Mouse (Mus musculus) liver, embryonic 11.5 days (tissue): ENCODE results near the gene Zfp710. TPM values are rescaled to one million over a fixed set of nuclear protein-coding genes. Genes with fewer than 3 reads are reported as not detected.
A peak's percentile ranks its signal among the peaks of the same experiment; 100 is the strongest.

Experiments
- ATAC-seq: fragments of 200-750 bp; cut with Nextera tagmentation; replicated peaks from 2 replicates; pipeline ENCODE4 v1.8.0; 2017; ENCODE audit warnings: moderate number of reproducible peaks, mild to moderate bottlenecking, moderate TSS enrichment, moderate library complexity; ENCODE audit not compliant: low FRiP score
- DNase-seq: peaks from one replicate; pipeline ENCODE4 v3.0.0-alpha.2; 2017; ENCODE audit warnings: low spot score
- H3K27ac ChIP-seq: fragments of 300-500 bp; sonication (generic); 2 replicates; pipeline ENCODE4 v1.5.1; 2014; ENCODE audit warnings: mild to moderate bottlenecking, low read depth, low read length, control low read depth
- H3K27me3 ChIP-seq: fragments of 300-500 bp; sonication (generic); replicated peaks from 2 replicates; pipeline ENCODE4 v1.6.1; 2014; ENCODE audit warnings: low read length, mixed read lengths; ENCODE audit not compliant: control insufficient read depth, insufficient read depth
- H3K36me3 ChIP-seq: fragments of 300-500 bp; sonication (generic); 2 replicates; pipeline ENCODE4 v1.6.1; 2014; ENCODE audit warnings: mild to moderate bottlenecking, low read length, moderate library complexity, mixed read lengths; ENCODE audit not compliant: control insufficient read depth, insufficient read depth
- H3K4me1 ChIP-seq: fragments of 300-500 bp; sonication (generic); replicated peaks from 2 replicates; pipeline ENCODE4 v1.6.1; 2014; ENCODE audit warnings: low read length, mixed read lengths; ENCODE audit not compliant: control insufficient read depth, insufficient read depth
- H3K4me2 ChIP-seq: fragments of 300-500 bp; sonication (generic); 2 replicates; pipeline ENCODE4 v1.6.1; 2014; ENCODE audit warnings: mild to moderate bottlenecking, control low read depth, moderate library complexity
- H3K4me3 ChIP-seq: fragments of 300-500 bp; sonication (generic); 2 replicates; pipeline ENCODE4 v1.5.1; 2014; ENCODE audit warnings: low read depth, low read length, control low read depth
- H3K9ac ChIP-seq: fragments of 300-500 bp; sonication (generic); 2 replicates; pipeline ENCODE4 v1.6.1; 2014; ENCODE audit warnings: low read depth, low read length, control low read depth
- H3K9me3 ChIP-seq: fragments of 300-500 bp; sonication (generic); 2 replicates; pipeline ENCODE4 v1.6.1; 2016; ENCODE audit warnings: low read length, inconsistent platforms, mixed read lengths; ENCODE audit not compliant: control insufficient read depth
- WGBS: fragments of 180-500 bp; shearing (Covaris S2); extraction: QIAGEN DNeasy Blood & Tissue Kit; methylation state at CpG from one replicate; pipeline ENCODE4 v1.1.7; 2014; 5-methylcytosine and 5-hydroxymethylcytosine counted together
- polyA plus RNA-seq: library from polyadenylated mRNA; unstranded; fragments of >200 nt; fragmentation: Nextera tagmentation; extraction: Ambion mirVana; gene quantifications from 2 replicates; pipeline ENCODE4 v1.2.1, GENCODE M21; 2014

Zfp710 gene
- polyA plus RNA-seq, 1 experiment from 2014 or later, result 11.8 TPM

GRCm38 (mm10) chr7:80004776-80005554, 19.6 kb upstream of the Zfp710 start:
- H3K4me1 ChIP-seq, result no peaks in the 10 kb centered on the region
- ATAC-seq (no peak), DNase-seq (no peak)
- H3K9ac ChIP-seq, result no peak overlapping the region
- H3K4me3 ChIP-seq, result no peak overlapping the region
- 67% methylated on average over 18 of the region's 20 CpGs for WGBS
- H3K4me2 ChIP-seq, result no peak overlapping the region
- no peaks in the 10 kb centered on the region for H3K36me3 ChIP-seq
- no peaks in the 10 kb centered on the region for H3K9me3 ChIP-seq
- H3K27ac ChIP-seq, result no peak overlapping the region
- H3K27me3 ChIP-seq, result no peaks in the 10 kb centered on the region

- Histone ChIP-seq H3K36me3 (no peaks in the 10 kb centered on the region), H3K4me1 (no peaks in the 10 kb centered on the region; the same call in 1 of the 2 replicates), H3K27ac (no peak overlapping the region), H3K4me2 (no peak overlapping the region), H3K9ac (no peak overlapping the region), H3K4me3 (no peak overlapping the region), H3K9me3 (no peaks in the 10 kb centered on the region), H3K27me3 (no peaks in the 10 kb centered on the region)
- ATAC-seq (no peak), DNase-seq (no peak)
- 68% methylated on average over 5 of the region's 5 CpGs for WGBS
Measured at GRCm38 (mm10) chr7:80010680-80011079, 13.9 kb upstream of the Zfp710 start.

GRCm38 (mm10) chr7:80011470-80011869, 13.1 kb upstream of the Zfp710 start:
- 35% methylated on average over 2 of the region's 2 CpGs for WGBS
- Histone ChIP-seq H3K4me1 (no peaks in the 10 kb centered on the region; the same call in 1 of the 2 replicates), H3K36me3 (no peaks in the 10 kb centered on the region), H3K9ac (no peak overlapping the region), H3K9me3 (no peaks in the 10 kb centered on the region), H3K27me3 (no peaks in the 10 kb centered on the region), H3K27ac (no peak overlapping the region), H3K4me3 (no peak overlapping the region), H3K4me2 (no peak overlapping the region)
- DNase-seq (no peak), ATAC-seq (no peak)

- no peak overlapping the region for H3K27ac ChIP-seq
- no peak overlapping the region for H3K4me3 ChIP-seq
- no peak overlapping the region for H3K4me2 ChIP-seq
- H3K9me3 ChIP-seq, result no peaks in the 10 kb centered on the region
- no peaks in the 10 kb centered on the region for H3K36me3 ChIP-seq
- no peak overlapping the region for H3K9ac ChIP-seq
- H3K4me1 ChIP-seq, result no peaks in the 10 kb centered on the region; the same call in 1 of the 2 replicates
- DNase-seq (no peak), ATAC-seq (no peak)
- no peaks in the 10 kb centered on the region for H3K27me3 ChIP-seq
- WGBS, result 42% methylated on average over 7 of the region's 7 CpGs
Measured at GRCm38 (mm10) chr7:80013884-80014550, 10.6 kb upstream of the Zfp710 start.

- WGBS, result 71% methylated on average over 21 of the region's 21 CpGs
Measured at GRCm38 (mm10) chr7:80014826-80015755, 9.5 kb upstream of the Zfp710 start.

GRCm38 (mm10) chr7:80018506-80019452, 5.8 kb upstream of the Zfp710 start:
- H3K4me1 ChIP-seq, result peaks cover 3% of the 10 kb centered on the region; the same call in 1 of the 2 replicates
- DNase-seq (no peak), ATAC-seq (no peak)
- H3K27ac ChIP-seq, result no peak overlapping the region; the same call in 1 of the 2 replicates
- H3K36me3 ChIP-seq, result no peaks in the 10 kb centered on the region
- 66% methylated on average over 16 of the region's 17 CpGs for WGBS
- H3K9ac ChIP-seq, result no peak overlapping the region
- H3K4me3 ChIP-seq, result no peak overlapping the region
- H3K9me3 ChIP-seq, result no peaks in the 10 kb centered on the region
- H3K27me3 ChIP-seq, result no peaks in the 10 kb centered on the region
- no peak overlapping the region for H3K4me2 ChIP-seq

More at GRCm38 (mm10) chr7:80014826-80015755, 9.5 kb upstream of the Zfp710 start:
- peaks cover 3% of the 10 kb centered on the region; the same call in 1 of the 2 replicates for H3K4me1 ChIP-seq
- ATAC-seq (no peak), DNase-seq (no peak)
- no peak overlapping the region for H3K27ac ChIP-seq
- H3K27me3 ChIP-seq, result no peaks in the 10 kb centered on the region
- H3K9me3 ChIP-seq, result no peaks in the 10 kb centered on the region
- no peak overlapping the region for H3K4me2 ChIP-seq
- H3K36me3 ChIP-seq, result no peaks in the 10 kb centered on the region
- no peak overlapping the region for H3K9ac ChIP-seq
- H3K4me3 ChIP-seq, result no peak overlapping the region

- Histone ChIP-seq H3K4me2 (peak overlapping the region; percentile 98), H3K27me3 (no peaks in the 10 kb centered on the region), H3K36me3 (no peaks in the 10 kb centered on the region), H3K4me1 (peaks cover 21% of the 10 kb centered on the region), H3K4me3 (peak overlapping the region; percentile 90), H3K27ac (peak overlapping the region; percentile 95; the same call in 1 of the 2 replicates), H3K9me3 (no peaks in the 10 kb centered on the region), H3K9ac (no peak overlapping the region)
- DNase-seq, result no peak
- 54% methylated on average over 5 of the region's 5 CpGs for WGBS
- no peak for ATAC-seq
Measured at GRCm38 (mm10) chr7:80023621-80024435, 786 bp upstream of the Zfp710 start.
